Mouse (Mus musculus): ENCODE data around the gene Cypt12. TPM values are rescaled to one million over a fixed set of nuclear protein-coding genes. Genes with fewer than 3 reads are reported as not detected.

The Cypt12 gene
- polyA plus RNA-seq (2016; fragmentation: Nextera tagmentation; extraction: Ambion mirVana), result not detected in 2 replicates

- no peak for ATAC-seq (ENCODE audit: low FRiP score)
- WGBS, result 91% methylated on average over 13 of the region's 13 CpGs
Measured at GRCm38 (mm10) chr3:17948299-17948698, at the start of gene Cypt12. Gene Cypt12 (plus strand): TSS chr3:17948410.

GRCm38 (mm10) chr3:17913796-17914195 lies 34.4 kb upstream of the Cypt12 start:
- ATAC-seq (ENCODE audit: low FRiP score), result no peak
- Histone ChIP-seq H3K9me3 (replicated peaks) (no peaks in the 10 kb centered on the region), H3K36me3 (no peaks in the 10 kb centered on the region), H3K4me2 (replicated peaks) (no peak overlapping the region), H3K9ac (no peak overlapping the region), H3K4me3 (no peak overlapping the region), H3K27me3 (no peaks in the 10 kb centered on the region), H3K4me1 (no peaks in the 10 kb centered on the region), H3K27ac (no peak overlapping the region)

More at GRCm38 (mm10) chr3:17948299-17948698, at the start of gene Cypt12:
- H3K27me3 ChIP-seq, result no peaks in the 10 kb centered on the region
- H3K27ac ChIP-seq, result no peak within 1 kb of the TSS
- no peaks in the 10 kb centered on the region for H3K4me1 ChIP-seq
- no peak within 1 kb of the TSS for H3K4me3 ChIP-seq
- H3K9me3 ChIP-seq (replicated peaks), result no peaks in the 10 kb centered on the region
- H3K9ac ChIP-seq, result no peak within 1 kb of the TSS
- H3K4me2 ChIP-seq (replicated peaks), result no peak within 1 kb of the TSS
- no peaks in the 10 kb centered on the region for H3K36me3 ChIP-seq

- no peak overlapping the region for H3K4me3 ChIP-seq
- no peak overlapping the region for H3K4me2 ChIP-seq (replicated peaks)
- no peak overlapping the region for H3K9ac ChIP-seq
- ATAC-seq (ENCODE audit: low FRiP score), result no peak
- H3K4me1 ChIP-seq, result no peaks in the 10 kb centered on the region
- H3K27me3 ChIP-seq, result no peaks in the 10 kb centered on the region
- H3K27ac ChIP-seq, result no peak overlapping the region
- H3K36me3 ChIP-seq, result no peaks in the 10 kb centered on the region
- H3K9me3 ChIP-seq (replicated peaks), result no peaks in the 10 kb centered on the region
- 92% methylated on average over 2 of the region's 2 CpGs for WGBS
Measured at GRCm38 (mm10) chr3:17940206-17940605, 8.0 kb upstream of the Cypt12 start.
